Mouse (Mus musculus): ENCODE measurements around the gene Olfr1079. TPM values are rescaled to one million over a fixed set of nuclear protein-coding genes. Genes with fewer than 3 reads are reported as not detected.
"Not testable (repeated sequence)": the region's sequence is repeated elsewhere in the genome, so short reads cannot be mapped to it uniquely, and the experiment has no call there.

Gene Olfr1079
- polyA plus RNA-seq (2016; fragmentation: Nextera tagmentation; extraction: Ambion mirVana), result not detected in 2 replicates

GRCm38 (mm10) chr2:86542380-86542779, at the start of gene Olfr1079:
Olfr1079 (minus strand) TSS chr2:86542480.
- Histone ChIP-seq H3K4me1 (no peaks in the 10 kb centered on the region), H3K4me3 (no peak within 1 kb of the TSS), H3K27me3 (ENCODE audit: insufficient read depth, poor library complexity, severe bottlenecking) (no peaks in the 10 kb centered on the region), H3K27ac (no peak within 1 kb of the TSS), H3K9me3 (no peaks in the 10 kb centered on the region), H3K36me3 (no peaks in the 10 kb centered on the region)
- WGBS, result 67% methylated on average over 1 of the region's 1 CpGs
- no peak for DNase-seq (ENCODE audit: low spot score)

- H3K4me1 ChIP-seq; H3K27ac ChIP-seq; H3K4me3 ChIP-seq; H3K27me3 ChIP-seq (ENCODE audit: insufficient read depth, poor library complexity, severe bottlenecking); DNase-seq (ENCODE audit: low spot score); H3K9me3 ChIP-seq; H3K36me3 ChIP-seq: not testable (repeated sequence)
Measured at GRCm38 (mm10) chr2:86558135-86558534, 15.9 kb upstream of the Olfr1079 start, which contains the start of gene Olfr1080. Olfr1080 (minus strand) TSS chr2:86558235.

GRCm38 (mm10) chr2:86530991-86531390, 11.3 kb downstream of the Olfr1079 start:
- Histone ChIP-seq H3K27me3 (ENCODE audit: insufficient read depth, poor library complexity, severe bottlenecking) (no peaks in the 10 kb centered on the region), H3K9me3 (no peaks in the 10 kb centered on the region), H3K4me3 (no peak overlapping the region), H3K36me3 (no peaks in the 10 kb centered on the region), H3K27ac (no peak overlapping the region), H3K4me1 (no peaks in the 10 kb centered on the region)
- no peak for DNase-seq (ENCODE audit: low spot score)
- WGBS, result 71% methylated on average over 1 of the region's 1 CpGs

- Histone ChIP-seq H3K27ac (no peak within 1 kb of the TSS), H3K9me3 (no peaks in the 10 kb centered on the region), H3K4me3 (no peak within 1 kb of the TSS), H3K36me3 (no peaks in the 10 kb centered on the region), H3K4me1 (no peaks in the 10 kb centered on the region), H3K27me3 (ENCODE audit: insufficient read depth, poor library complexity, severe bottlenecking) (no peaks in the 10 kb centered on the region)
- 79% methylated on average over 1 of the region's 1 CpGs for WGBS
- DNase-seq (ENCODE audit: low spot score), result no peak
Measured at GRCm38 (mm10) chr2:86508161-86508560, 34.1 kb downstream of the Olfr1079 start, which contains the start of gene Olfr1076. Olfr1076 (plus strand) TSS chr2:86508461.

GRCm38 (mm10) chr2:86487286-86487685, 55.0 kb downstream of the Olfr1079 start, which contains the start of gene Olfr228:
Olfr228 (minus strand) TSS chr2:86487386.
- Histone ChIP-seq H3K27ac (no peak within 1 kb of the TSS), H3K4me1 (no peaks in the 10 kb centered on the region), H3K4me3 (no peak within 1 kb of the TSS), H3K9me3 (no peaks in the 10 kb centered on the region), H3K36me3 (no peaks in the 10 kb centered on the region), H3K27me3 (ENCODE audit: insufficient read depth, poor library complexity, severe bottlenecking) (no peaks in the 10 kb centered on the region)
- no peak for DNase-seq (ENCODE audit: low spot score)
- WGBS, result 43% methylated on average over 1 of the region's 1 CpGs

Other genes starting within 250 kb of the Olfr1079 start
- not detected in 2 replicates for gene Olfr1053, start 227.2 kb downstream of the Olfr1079 start, polyA plus RNA-seq (2016; fragmentation: Nextera tagmentation; extraction: Ambion mirVana)
- gene Olfr1054, start 207.0 kb downstream of the Olfr1079 start, polyA plus RNA-seq (2016; fragmentation: Nextera tagmentation; extraction: Ambion mirVana), result not detected in 2 replicates
- gene Olfr1055, start 192.2 kb downstream of the Olfr1079 start, polyA plus RNA-seq (2016; fragmentation: Nextera tagmentation; extraction: Ambion mirVana), result not detected in 2 replicates
- not detected in 2 replicates for gene Olfr1056, start 180.0 kb downstream of the Olfr1079 start, polyA plus RNA-seq (2016; fragmentation: Nextera tagmentation; extraction: Ambion mirVana)
- not detected in 2 replicates for gene Olfr1057, start 164.1 kb downstream of the Olfr1079 start, polyA plus RNA-seq (2016; fragmentation: Nextera tagmentation; extraction: Ambion mirVana)
- gene Olfr1058, start 153.9 kb downstream of the Olfr1079 start, polyA plus RNA-seq (2016; fragmentation: Nextera tagmentation; extraction: Ambion mirVana), result not detected in 2 replicates
- not detected in 2 replicates for gene Olfr1061, start 128.4 kb downstream of the Olfr1079 start, polyA plus RNA-seq (2016; fragmentation: Nextera tagmentation; extraction: Ambion mirVana)
- gene Olfr1062, start 115.7 kb downstream of the Olfr1079 start, polyA plus RNA-seq (2016; fragmentation: Nextera tagmentation; extraction: Ambion mirVana), result not detected in 2 replicates
- not detected in 2 replicates for gene Olfr1065, start 91.9 kb downstream of the Olfr1079 start, polyA plus RNA-seq (2016; fragmentation: Nextera tagmentation; extraction: Ambion mirVana)
- not detected in 2 replicates for gene Olfr1066, start 86.2 kb downstream of the Olfr1079 start, polyA plus RNA-seq (2016; fragmentation: Nextera tagmentation; extraction: Ambion mirVana)
- gene Olfr228, start 55.1 kb downstream of the Olfr1079 start, polyA plus RNA-seq (2016; fragmentation: Nextera tagmentation; extraction: Ambion mirVana), result not detected in 2 replicates
- not detected in 2 replicates for gene Olfr1076, start 34.0 kb downstream of the Olfr1079 start, polyA plus RNA-seq (2016; fragmentation: Nextera tagmentation; extraction: Ambion mirVana)
- gene Olfr1080, start 15.8 kb upstream of the Olfr1079 start, polyA plus RNA-seq (2016; fragmentation: Nextera tagmentation; extraction: Ambion mirVana), result not detected in 2 replicates
- gene Olfr1082, start 56.5 kb upstream of the Olfr1079 start, polyA plus RNA-seq (2016; fragmentation: Nextera tagmentation; extraction: Ambion mirVana), result not detected in 2 replicates
- not detected in 2 replicates for gene Olfr1084, start 97.2 kb upstream of the Olfr1079 start, polyA plus RNA-seq (2016; fragmentation: Nextera tagmentation; extraction: Ambion mirVana)
- gene Olfr1085, start 119.5 kb upstream of the Olfr1079 start, polyA plus RNA-seq (2016; fragmentation: Nextera tagmentation; extraction: Ambion mirVana), result not detected in 2 replicates
- not detected in 2 replicates for gene Olfr1086, start 137.6 kb upstream of the Olfr1079 start, polyA plus RNA-seq (2016; fragmentation: Nextera tagmentation; extraction: Ambion mirVana)
- not detected in 2 replicates for gene Olfr1087, start 155.9 kb upstream of the Olfr1079 start, polyA plus RNA-seq (2016; fragmentation: Nextera tagmentation; extraction: Ambion mirVana)
- not detected in 2 replicates for gene Olfr1089, start 191.2 kb upstream of the Olfr1079 start, polyA plus RNA-seq (2016; fragmentation: Nextera tagmentation; extraction: Ambion mirVana)
- gene Olfr1090, start 216.5 kb upstream of the Olfr1079 start, polyA plus RNA-seq (2016; fragmentation: Nextera tagmentation; extraction: Ambion mirVana), result not detected in 2 replicates
- gene Olfr1093, start 240.0 kb upstream of the Olfr1079 start, polyA plus RNA-seq (2016; fragmentation: Nextera tagmentation; extraction: Ambion mirVana), result not detected in 2 replicates

Measured in heart, embryonic 10.5 days (tissue).